Mouse (Mus musculus) megakaryocyte, embryonic 14.5 days (primary cell): Measurements from ENCODE around the gene Tdrkh. TPM values are rescaled to one million over a fixed set of nuclear protein-coding genes. Genes with fewer than 3 reads are reported as not detected.

Experiments
- H3K27me3 ChIP-seq: replicated peaks from 2 replicates; pipeline ENCODE3; 2012; ENCODE audit warnings: inconsistent platforms
- H3K36me3 ChIP-seq: replicated peaks from 2 replicates; pipeline ENCODE3; 2012; ENCODE audit warnings: low read length, inconsistent platforms, mixed read lengths
- H3K4me1 ChIP-seq: 2 replicates; pipeline ENCODE4 v1.6.1; 2012; ENCODE audit warnings: inconsistent platforms
- H3K4me3 ChIP-seq: replicated peaks from 2 replicates; pipeline ENCODE3; 2012; ENCODE audit warnings: moderate library complexity, mild to moderate bottlenecking, inconsistent platforms
- H3K9me3 ChIP-seq: 2 replicates; pipeline ENCODE4 v1.6.1; 2012; ENCODE audit warnings: inconsistent platforms
- FLI1 ChIP-seq: IDR thresholded peaks from 2 replicates; pipeline ENCODE4 v1.6.1; 2012; ENCODE audit warnings: low read length, inconsistent platforms, mixed read lengths
- GATA1 ChIP-seq: IDR thresholded peaks from 3 replicates; pipeline ENCODE4 v1.6.1; 2012; ENCODE audit warnings: mixed read lengths, low read length, inconsistent platforms, borderline replicate concordance
- polyA plus RNA-seq: library from polyadenylated mRNA; stranded (reverse); fragments of >175 nt; gene quantifications from 2 replicates; pipeline ENCODE4 v1.2.3, GENCODE M21; 2012; ENCODE audit warnings: low replicate concordance; ENCODE audit not compliant: insufficient read depth

Gene Tdrkh
- 2.8 TPM in 1 of 2 replicates, not detected in the other for polyA plus RNA-seq

DNA sequence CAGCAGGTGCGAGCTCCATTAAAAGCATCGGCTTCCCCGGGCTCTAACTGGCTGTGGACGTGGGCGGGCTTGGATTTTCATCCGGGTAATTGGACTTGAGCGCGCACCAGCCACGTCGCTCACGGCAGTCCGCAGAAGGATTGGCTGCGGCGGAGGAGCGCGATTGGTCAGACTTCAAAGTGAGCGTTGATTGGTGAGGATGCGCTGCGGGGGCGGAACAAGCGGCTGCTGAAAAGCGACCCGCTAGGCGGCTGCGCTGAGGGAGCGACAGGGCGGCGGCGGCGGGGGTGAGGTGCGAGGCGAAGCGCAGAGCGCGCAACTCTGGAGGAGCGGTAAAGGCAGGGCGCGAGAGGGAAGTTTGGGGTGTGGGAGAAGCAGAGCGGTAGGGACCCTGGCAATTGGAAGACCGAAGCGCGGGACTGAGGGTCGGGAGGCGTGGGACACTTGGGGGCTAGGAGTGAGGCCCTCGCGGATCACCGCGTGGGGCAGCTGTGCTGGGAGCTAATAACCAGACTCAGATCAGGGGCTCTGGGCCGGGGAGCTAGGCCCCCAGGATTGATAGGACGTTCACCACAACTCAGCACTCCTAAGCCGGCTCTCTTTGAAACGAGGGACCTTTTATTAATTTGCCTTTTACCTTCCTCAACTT, at the start of gene Tdrkh:
TSS of gene Tdrkh (plus strand) at position 243 of the 649 bp plus-strand sequence.
- Histone ChIP-seq H3K36me3 (no peaks in the 10 kb centered on the region), H3K27me3 (peaks cover 6% of the 10 kb centered on the region), H3K4me1 (peaks cover 15% of the 10 kb centered on the region), H3K4me3 (peak within 1 kb of the TSS; percentile 94), H3K9me3 (no peaks in the 10 kb centered on the region)
- TF ChIP-seq GATA1: no peak
- no peak for TF ChIP-seq FLI1

DNA sequence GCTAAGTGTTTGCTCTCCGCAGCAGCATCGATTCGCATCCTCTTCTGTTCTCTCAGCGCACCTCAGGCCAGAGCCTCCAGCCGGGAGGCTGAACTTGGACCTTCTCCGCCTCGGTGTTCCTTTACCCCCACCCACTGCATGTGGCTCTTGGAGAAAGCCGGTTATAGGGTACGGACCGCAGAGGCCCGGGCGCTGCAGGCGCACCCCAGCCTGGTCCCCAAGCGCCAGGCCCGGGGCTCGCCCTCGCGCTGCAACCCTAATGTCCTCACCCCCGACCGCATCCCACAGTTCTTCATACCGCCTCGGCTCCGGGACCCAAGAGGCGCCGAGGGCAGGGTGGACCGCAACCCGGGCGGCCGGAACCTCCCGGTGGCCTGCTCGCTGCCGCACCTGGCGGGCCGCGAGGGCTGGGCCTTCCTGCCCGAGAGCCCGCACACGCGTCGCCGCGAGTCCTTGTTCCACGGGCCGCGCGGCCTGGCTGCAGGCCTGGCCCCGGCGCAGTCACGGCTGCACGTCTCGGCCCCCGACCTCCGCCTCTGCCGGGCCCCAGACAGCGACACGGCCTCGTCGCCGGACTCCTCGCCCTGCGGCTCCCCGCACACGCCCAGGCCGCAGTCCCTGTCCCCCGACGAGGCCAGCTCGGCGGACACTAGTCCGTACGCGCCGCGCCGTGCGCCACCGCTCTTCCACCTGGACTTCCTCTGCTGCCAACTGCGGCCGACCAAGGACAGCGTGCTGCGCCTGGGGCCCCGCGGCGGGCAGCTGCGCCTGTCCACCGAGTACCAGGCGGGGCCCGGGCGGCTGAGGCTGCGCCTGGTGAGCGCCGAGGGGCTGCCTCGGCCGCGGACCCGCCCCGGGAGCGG, 49.6 kb upstream of the Tdrkh start:
- peaks cover 18% of the 10 kb centered on the region for H3K9me3 ChIP-seq
- peaks cover 10% of the 10 kb centered on the region; the same call in 1 of the 2 replicates for H3K4me1 ChIP-seq
- peak overlapping the region; percentile 78 for H3K4me3 ChIP-seq
- H3K36me3 ChIP-seq: no peaks in the 10 kb centered on the region
- peaks cover 68% of the 10 kb centered on the region for H3K27me3 ChIP-seq
- no peak for TF ChIP-seq GATA1
- TF ChIP-seq FLI1: no peak

DNA sequence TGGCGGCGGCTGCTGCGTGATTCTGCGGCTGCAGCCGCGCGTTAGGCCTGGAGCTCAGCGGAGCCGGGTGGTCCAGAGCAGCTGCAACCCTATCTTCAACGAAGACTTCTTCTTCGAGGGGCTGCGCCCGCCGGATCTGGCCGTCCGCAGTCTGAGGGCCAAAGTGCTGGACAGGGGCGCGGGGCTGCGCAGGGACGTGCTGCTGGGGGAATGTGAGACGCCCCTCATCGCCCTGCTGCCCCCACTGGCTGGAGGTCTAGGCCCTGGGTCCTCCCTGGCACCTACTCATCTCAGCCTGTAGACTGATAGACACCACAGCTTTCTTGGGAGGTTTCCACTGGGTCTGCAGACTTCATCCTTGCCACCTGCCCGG, 48.9 kb upstream of the Tdrkh start:
- Histone ChIP-seq H3K36me3 (no peaks in the 10 kb centered on the region), H3K9me3 (peaks cover 18% of the 10 kb centered on the region), H3K4me1 (peaks cover 10% of the 10 kb centered on the region; the same call in 1 of the 2 replicates), H3K4me3 (no peak overlapping the region), H3K27me3 (peaks cover 67% of the 10 kb centered on the region)
- TF ChIP-seq GATA1: no peak
- TF ChIP-seq FLI1: no peak

DNA sequence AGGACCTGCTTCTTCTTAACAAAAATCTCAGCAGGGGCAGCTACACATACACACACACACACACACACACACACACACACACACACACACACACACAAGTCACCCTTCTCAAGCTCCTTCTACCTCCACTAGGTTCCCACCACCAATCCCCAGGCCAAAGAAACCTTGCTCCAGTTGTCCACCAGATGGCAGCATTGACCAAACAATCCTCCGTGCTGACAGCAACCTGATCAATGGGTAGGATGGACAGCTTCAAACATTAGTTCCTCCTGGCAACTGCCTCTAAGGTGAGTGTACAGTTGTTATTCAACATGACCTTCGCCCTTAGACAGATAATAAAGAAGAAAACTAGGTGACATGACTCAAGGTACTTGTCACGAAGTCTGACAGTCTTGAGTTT, 46.3 kb upstream of the Tdrkh start:
- peaks cover 10% of the 10 kb centered on the region; the same call in 1 of the 2 replicates for H3K4me1 ChIP-seq
- peaks cover 18% of the 10 kb centered on the region for H3K9me3 ChIP-seq
- H3K36me3 ChIP-seq: no peaks in the 10 kb centered on the region
- TF ChIP-seq GATA1: no peak
- TF ChIP-seq FLI1: no peak
- no peak overlapping the region for H3K4me3 ChIP-seq
- H3K27me3 ChIP-seq: peaks cover 63% of the 10 kb centered on the region

DNA sequence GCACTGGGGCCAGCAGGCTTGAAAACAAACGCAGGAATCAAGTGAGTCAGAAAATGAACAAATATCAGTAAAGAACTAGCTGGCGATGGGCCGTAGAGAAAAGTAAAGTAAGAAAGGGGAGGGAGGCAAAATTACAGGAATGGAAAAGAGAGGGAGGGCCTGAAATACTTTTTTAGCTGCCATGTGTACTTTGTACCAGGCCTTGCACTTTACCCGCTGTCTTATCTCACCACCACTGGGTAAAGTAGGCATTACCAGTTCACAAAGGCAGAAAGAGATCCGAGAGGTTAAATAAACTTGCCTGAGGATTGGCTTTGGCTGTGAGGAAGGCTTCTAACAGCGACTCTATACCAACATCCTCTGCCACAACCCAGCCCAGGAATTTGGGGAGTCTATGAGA, 45.6 kb upstream of the Tdrkh start:
- peaks cover 10% of the 10 kb centered on the region; the same call in 1 of the 2 replicates for H3K4me1 ChIP-seq
- H3K4me3 ChIP-seq: no peak overlapping the region
- peaks cover 60% of the 10 kb centered on the region for H3K27me3 ChIP-seq
- no peaks in the 10 kb centered on the region for H3K36me3 ChIP-seq
- no peak for TF ChIP-seq GATA1
- H3K9me3 ChIP-seq: peaks cover 18% of the 10 kb centered on the region

DNA sequence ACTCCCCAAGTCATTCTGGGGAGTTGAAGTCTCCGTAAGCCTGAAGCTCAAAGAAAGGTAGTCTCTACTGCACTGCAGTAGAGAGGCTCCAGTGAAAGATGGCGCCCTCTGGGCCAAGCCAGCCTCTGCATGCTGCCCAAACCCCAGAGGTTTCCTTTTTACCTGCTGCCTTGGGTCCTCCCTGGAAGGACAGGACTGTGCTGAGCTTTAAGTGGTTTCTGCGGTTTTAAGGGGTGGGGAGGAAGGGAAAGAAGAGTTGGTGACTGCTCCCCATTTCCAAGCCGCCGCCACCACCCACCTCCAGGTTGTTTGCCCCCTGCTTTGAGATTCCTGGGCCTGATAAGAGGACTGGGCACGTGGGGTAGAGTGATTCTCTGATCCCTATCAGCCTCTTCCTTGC, 44.4 kb upstream of the Tdrkh start:
- Histone ChIP-seq H3K27me3 (peaks cover 59% of the 10 kb centered on the region), H3K36me3 (no peaks in the 10 kb centered on the region), H3K4me3 (no peak overlapping the region), H3K4me1 (peaks cover 13% of the 10 kb centered on the region), H3K9me3 (peaks cover 9% of the 10 kb centered on the region)
- TF ChIP-seq GATA1: no peak
- TF ChIP-seq FLI1: no peak

DNA sequence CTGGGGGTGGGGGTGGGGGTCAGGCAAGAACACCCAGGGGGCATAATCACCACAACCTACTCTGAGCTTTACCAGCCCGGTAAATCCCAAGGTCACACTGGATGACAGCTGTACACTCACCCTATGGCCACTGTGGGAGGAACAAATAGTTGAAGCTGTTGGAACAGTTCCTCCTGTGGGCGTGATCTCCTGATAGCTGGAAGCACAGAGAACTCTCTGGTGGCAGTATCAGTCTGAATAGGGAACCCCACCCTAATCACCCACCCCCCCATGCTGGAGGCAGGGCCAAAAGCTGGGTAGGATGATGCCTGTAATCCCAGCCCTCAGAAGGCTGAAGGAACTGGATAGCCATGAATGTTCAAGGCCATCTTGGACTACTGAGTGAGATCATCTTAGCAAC, 43.4 kb upstream of the Tdrkh start:
- peaks cover 17% of the 10 kb centered on the region for H3K4me1 ChIP-seq
- H3K4me3 ChIP-seq: no peak overlapping the region
- H3K9me3 ChIP-seq: peaks cover 4% of the 10 kb centered on the region
- H3K27me3 ChIP-seq: peaks cover 59% of the 10 kb centered on the region
- H3K36me3 ChIP-seq: no peaks in the 10 kb centered on the region
- no peak for TF ChIP-seq FLI1
- TF ChIP-seq GATA1: no peak

DNA sequence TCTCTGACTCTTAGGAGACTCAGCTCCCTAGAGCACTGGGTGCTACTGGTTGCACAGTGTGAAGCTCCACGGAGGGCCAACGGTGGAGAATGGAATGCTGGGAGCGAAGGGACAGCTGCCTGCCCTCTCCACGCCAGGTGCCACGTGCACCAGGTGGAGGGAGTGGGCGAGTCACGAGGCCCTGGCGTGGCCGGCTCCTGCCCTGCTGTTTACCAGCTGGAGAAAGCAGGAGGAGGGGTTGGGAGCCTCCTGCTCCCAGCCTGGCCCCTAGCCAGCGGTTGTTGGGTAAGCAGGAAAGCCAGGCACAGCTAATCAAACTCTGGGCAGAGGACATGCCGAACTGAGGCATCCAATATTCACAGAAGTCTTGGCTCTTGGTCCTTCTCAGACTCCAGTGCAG, 41.4 kb upstream of the Tdrkh start:
- H3K27me3 ChIP-seq: peaks cover 56% of the 10 kb centered on the region
- peaks cover 21% of the 10 kb centered on the region for H3K4me1 ChIP-seq
- no peaks in the 10 kb centered on the region for H3K9me3 ChIP-seq
- H3K36me3 ChIP-seq: no peaks in the 10 kb centered on the region
- TF ChIP-seq GATA1 (no peak), FLI1 (no peak)
- peak overlapping the region; percentile 46 for H3K4me3 ChIP-seq

DNA sequence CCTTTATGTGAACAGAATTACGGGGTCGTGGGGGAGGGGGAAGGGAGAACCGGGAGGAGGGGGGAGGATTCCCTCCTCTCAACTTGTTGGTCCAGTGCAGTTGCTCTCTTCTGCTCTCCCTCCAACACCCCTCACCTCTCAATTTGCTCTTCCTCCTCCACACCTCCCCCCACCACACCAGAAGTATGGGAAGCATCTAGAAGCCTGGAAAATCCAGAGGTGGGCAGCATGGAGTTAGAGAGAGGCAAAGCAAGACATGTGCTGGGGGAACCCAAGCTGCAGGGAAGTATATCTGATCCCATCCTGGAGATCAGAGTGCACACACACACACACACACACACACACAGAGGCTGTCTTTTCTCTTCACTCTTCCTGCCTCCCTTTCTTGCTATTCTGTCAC, 41.0 kb upstream of the Tdrkh start:
- Histone ChIP-seq H3K27me3 (peaks cover 60% of the 10 kb centered on the region), H3K36me3 (no peaks in the 10 kb centered on the region), H3K4me1 (peaks cover 21% of the 10 kb centered on the region), H3K9me3 (no peaks in the 10 kb centered on the region), H3K4me3 (no peak overlapping the region)
- TF ChIP-seq GATA1 (no peak), FLI1 (no peak)

DNA sequence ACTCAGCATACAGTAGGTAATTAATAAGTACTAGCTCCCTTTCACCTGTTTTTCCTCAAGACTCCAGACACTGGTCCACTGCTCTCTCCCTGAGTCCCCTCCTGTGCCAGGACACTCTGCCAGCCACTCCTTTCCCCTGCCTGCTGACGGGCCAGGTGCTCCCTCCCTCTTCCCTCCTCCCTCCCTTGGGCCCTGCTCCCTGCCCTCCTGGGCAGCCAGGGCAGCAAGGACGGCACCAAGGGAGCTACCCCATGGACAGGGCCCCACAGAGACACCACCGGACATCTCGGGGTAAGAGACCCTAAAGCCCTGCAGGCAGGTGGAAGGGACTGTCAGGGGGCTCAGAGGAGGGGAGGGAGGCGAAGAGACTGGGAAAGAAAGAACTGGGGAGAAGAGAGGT, 40.4 kb upstream of the Tdrkh start, which contains the start of gene Rorc:
TSS of gene Rorc (plus strand) at position 154 of the 400 bp plus-strand sequence.
- Histone ChIP-seq H3K9me3 (no peaks in the 10 kb centered on the region), H3K4me3 (peak within 1 kb of the TSS; percentile 46), H3K36me3 (no peaks in the 10 kb centered on the region), H3K4me1 (peaks cover 21% of the 10 kb centered on the region), H3K27me3 (peaks cover 65% of the 10 kb centered on the region)
- TF ChIP-seq FLI1: no peak
- TF ChIP-seq GATA1: no peak
